Mouse (Mus musculus) thymus, adult 2 months (tissue): ENCODE measurements around the gene Gm42517. TPM values are rescaled to one million over a fixed set of nuclear protein-coding genes. Genes with fewer than 3 reads are reported as not detected.

Experiments used
- DNase-seq: peaks from one replicate; pipeline ENCODE4 v3.0.0; 2021
- H3K27ac ChIP-seq: fragments of 200-500 bp; 2 replicates; pipeline ENCODE4 v1.5.1; 2012; ENCODE audit warnings: low read length, control low read depth; ENCODE audit not compliant: control insufficient read depth, insufficient read depth
- H3K27me3 ChIP-seq: fragments of 200-500 bp; 2 replicates; pipeline ENCODE4 v1.6.1; 2012; ENCODE audit warnings: mild to moderate bottlenecking, low read length, moderate library complexity, mixed read lengths; ENCODE audit not compliant: control insufficient read depth, insufficient read depth
- H3K36me3 ChIP-seq: fragments of 200-500 bp; 2 replicates; pipeline ENCODE4 v1.6.1; 2012; ENCODE audit warnings: mild to moderate bottlenecking, low read length, moderate library complexity; ENCODE audit not compliant: control insufficient read depth, insufficient read depth
- H3K4me1 ChIP-seq: fragments of 200-500 bp; replicated peaks from 2 replicates; pipeline ENCODE4 v1.6.1; 2012; ENCODE audit warnings: low read length; ENCODE audit not compliant: control insufficient read depth, insufficient read depth
- H3K4me3 ChIP-seq: fragments of 200-500 bp; 2 replicates; pipeline ENCODE4 v1.5.1; 2012; ENCODE audit warnings: mild to moderate bottlenecking, low read length, control low read depth, moderate library complexity; ENCODE audit not compliant: control insufficient read depth, insufficient read depth
- CTCF ChIP-seq: fragments of 200-500 bp; IDR thresholded peaks from 2 replicates; pipeline ENCODE4 v1.5.1; 2012; ENCODE audit warnings: mild to moderate bottlenecking, control low read depth, low read length, moderate library complexity, borderline replicate concordance; ENCODE audit not compliant: control insufficient read depth, poor library complexity, insufficient read depth; ENCODE audit errors: extremely low read depth
- POLR2A ChIP-seq: fragments of 200-500 bp; IDR thresholded peaks from 2 replicates; pipeline ENCODE4 v1.6.1; 2012; ENCODE audit warnings: mild to moderate bottlenecking, low read length, control low read depth, moderate library complexity; ENCODE audit not compliant: control insufficient read depth, poor library complexity, insufficient read depth; ENCODE audit errors: extremely low read depth
- WGBS: fragments of 180-500 bp; shearing (Covaris S2); methylation state at CpG from one replicate; pipeline ENCODE4 v1.1.7; 2018; 5-methylcytosine and 5-hydroxymethylcytosine counted together
- polyA plus RNA-seq: library from polyadenylated mRNA; depleted of rRNA; stranded (reverse); fragments of >200 nt; gene quantifications from 2 replicates; pipeline ENCODE4 v1.2.3, GENCODE M21; 2012; rRNA removed

The Gm42517 gene
- polyA plus RNA-seq, 1 experiment: 0.61 TPM

DNA sequence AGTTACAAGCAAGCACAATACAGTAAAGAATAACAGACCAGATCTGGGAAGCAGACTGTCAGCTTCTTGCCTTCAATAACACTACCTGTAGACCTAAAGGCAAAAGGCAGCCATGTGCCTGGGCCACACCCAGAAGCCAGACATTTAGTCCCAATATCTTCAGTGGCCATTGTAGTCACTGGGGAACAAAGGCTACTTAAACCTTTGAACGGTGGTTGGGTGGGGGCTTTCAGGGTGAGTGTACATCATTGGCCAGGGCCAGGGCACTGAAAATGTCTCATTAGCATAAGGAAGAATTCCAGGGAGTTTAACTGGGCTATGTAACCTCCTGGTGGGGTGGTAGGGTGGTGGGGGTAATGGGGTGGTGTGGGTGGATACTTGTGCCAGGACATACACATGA lies 36.7 kb downstream of the Gm42517 start:
- TF ChIP-seq CTCF (no peak), POLR2A (no peak)
- DNase-seq: no peak
- Histone ChIP-seq H3K4me1 (no peaks in the 10 kb centered on the region), H3K36me3 (no peaks in the 10 kb centered on the region), H3K27me3 (no peaks in the 10 kb centered on the region), H3K4me3 (no peak overlapping the region), H3K27ac (no peak overlapping the region)
- 97% methylated on average over 1 of the region's 1 CpGs for WGBS

Other genes starting within 250 kb of the Gm42517 start
- gene Tmed5, start 235.3 kb downstream of the Gm42517 start, polyA plus RNA-seq: 120 and 133 TPM in 2 replicates
- 0.43 and 0.59 TPM in 2 replicates for gene Ccdc18, start 235.0 kb downstream of the Gm42517 start, polyA plus RNA-seq
- 33.6 and 38.2 TPM in 2 replicates for gene Dr1, start 99.0 kb downstream of the Gm42517 start, polyA plus RNA-seq
- gene Pigg, start 55.3 kb downstream of the Gm42517 start, polyA plus RNA-seq: 5.0 TPM in 2 replicates
- not detected in 2 replicates for gene Pde6b, start 20.5 kb upstream of the Gm42517 start, polyA plus RNA-seq
- gene Atp5k, start 66.5 kb upstream of the Gm42517 start, polyA plus RNA-seq: 35.6 and 46.8 TPM in 2 replicates
- 2.4 and 3.8 TPM in 2 replicates for gene Mfsd7a, start 81.0 kb upstream of the Gm42517 start, polyA plus RNA-seq
- 17.1 and 19.8 TPM in 2 replicates for gene Pcgf3, start 93.3 kb upstream of the Gm42517 start, polyA plus RNA-seq
- 0.27 and 0.29 TPM in 2 replicates for gene Cplx1, start 182.1 kb upstream of the Gm42517 start, polyA plus RNA-seq